Mouse (Mus musculus) ES-E14 (cell line): Measurements from ENCODE around the gene Ifi202b. TPM values are rescaled to one million over a fixed set of nuclear protein-coding genes. Genes with fewer than 3 reads are reported as not detected.
"Not testable (repeated sequence)": the region's sequence is repeated elsewhere in the genome, so short reads cannot be mapped to it uniquely, and the experiment has no call there.

Experiments
- DNase-seq: peaks from one replicate; pipeline ENCODE4 v3.0.0-alpha.2; 2013; ENCODE audit warnings: low read depth, low spot score
- H3K27ac ChIP-seq: 2 replicates; pipeline ENCODE4 v1.5.1; 2012; ENCODE audit warnings: low read depth, mild to moderate bottlenecking, low read length, moderate library complexity, mixed read lengths; ENCODE audit not compliant: poor library complexity, insufficient read depth, severe bottlenecking
- H3K36me3 ChIP-seq: 2 replicates; pipeline ENCODE4 v1.6.1; 2012; ENCODE audit warnings: mild to moderate bottlenecking, low read length, moderate library complexity, mixed read lengths; ENCODE audit not compliant: control insufficient read depth, poor library complexity, insufficient read depth, severe bottlenecking
- H3K4me1 ChIP-seq, 2 experiments: fragments of 150-350 bp in 1 of 2; sonication (generic) in 1 of 2; 2 replicates each; pipeline ENCODE4 v1.6.1; 2012; ENCODE audit warnings: low read length in 2 of 2, mild to moderate bottlenecking in 1 of 2, mixed read lengths in 1 of 2; ENCODE audit not compliant: control insufficient read depth in 2 of 2, insufficient read depth in 2 of 2, poor library complexity in 1 of 2
- H3K4me3 ChIP-seq, 2 experiments: fragments of 150-350 bp in 1 of 2; sonication (generic) in 1 of 2; 2 replicates each; pipeline ENCODE4 v1.5.1; 2012; ENCODE audit warnings: low read length in 2 of 2, low read depth in 1 of 2, mild to moderate bottlenecking in 1 of 2, mixed read lengths in 1 of 2; ENCODE audit not compliant: insufficient read depth in 1 of 2, poor library complexity in 1 of 2, severe bottlenecking in 1 of 2
- H3K9ac ChIP-seq: 2 replicates; pipeline ENCODE4 v1.6.1; 2012; ENCODE audit warnings: low read depth, mild to moderate bottlenecking, low read length, mixed read lengths; ENCODE audit not compliant: poor library complexity, insufficient read depth, severe bottlenecking
- H3K9me3 ChIP-seq: fragments of 150-350 bp; sonication (generic); 2 replicates; pipeline ENCODE4 v1.6.1; 2012; ENCODE audit warnings: low read depth, mild to moderate bottlenecking, low read length; ENCODE audit not compliant: control insufficient read depth, insufficient read depth
- CHD2 ChIP-seq: IDR thresholded peaks from 2 replicates; pipeline ENCODE4 v1.6.1; 2014; ENCODE audit warnings: mild to moderate bottlenecking, low read depth, low read length, inconsistent platforms
- HCFC1 ChIP-seq: IDR thresholded peaks from 2 replicates; pipeline ENCODE4 v1.6.1; 2012; ENCODE audit warnings: low read length, inconsistent platforms, borderline replicate concordance; ENCODE audit not compliant: insufficient read depth
- MAFK ChIP-seq: IDR thresholded peaks from 2 replicates; pipeline ENCODE4 v1.6.1; 2014; ENCODE audit warnings: mild to moderate bottlenecking, low read depth, low read length, inconsistent platforms; ENCODE audit not compliant: insufficient read depth
- ZC3H11A ChIP-seq: IDR thresholded peaks from 2 replicates; pipeline ENCODE4 v1.6.1; 2012; ENCODE audit warnings: low read depth, mild to moderate bottlenecking, inconsistent platforms, low read length, borderline replicate concordance
- ZNF384 ChIP-seq: IDR thresholded peaks from 2 replicates; pipeline ENCODE4 v1.6.1; 2012; ENCODE audit warnings: low read depth, low read length, inconsistent platforms
- in situ Hi-C, 2 experiments: fragments of 600-800 bp; cut with MboI; formaldehyde crosslinking; loops; one replicate each; pipeline ENCODE4 v1.15.1; 2025; ENCODE audit warnings: low sequenced_read_pairs in 2 of 2, inconsistent platforms in 1 of 2; ENCODE audit not compliant: unreplicated experiment in 2 of 2
- total RNA-seq: library from RNA; depleted of rRNA; stranded (reverse); fragments of 300-350 nt; gene quantifications from 2 replicates; pipeline ENCODE4 v1.2.3, GENCODE M21; 2012

Ifi202b gene
- total RNA-seq, 1 experiment = 2.2 TPM

DNA sequence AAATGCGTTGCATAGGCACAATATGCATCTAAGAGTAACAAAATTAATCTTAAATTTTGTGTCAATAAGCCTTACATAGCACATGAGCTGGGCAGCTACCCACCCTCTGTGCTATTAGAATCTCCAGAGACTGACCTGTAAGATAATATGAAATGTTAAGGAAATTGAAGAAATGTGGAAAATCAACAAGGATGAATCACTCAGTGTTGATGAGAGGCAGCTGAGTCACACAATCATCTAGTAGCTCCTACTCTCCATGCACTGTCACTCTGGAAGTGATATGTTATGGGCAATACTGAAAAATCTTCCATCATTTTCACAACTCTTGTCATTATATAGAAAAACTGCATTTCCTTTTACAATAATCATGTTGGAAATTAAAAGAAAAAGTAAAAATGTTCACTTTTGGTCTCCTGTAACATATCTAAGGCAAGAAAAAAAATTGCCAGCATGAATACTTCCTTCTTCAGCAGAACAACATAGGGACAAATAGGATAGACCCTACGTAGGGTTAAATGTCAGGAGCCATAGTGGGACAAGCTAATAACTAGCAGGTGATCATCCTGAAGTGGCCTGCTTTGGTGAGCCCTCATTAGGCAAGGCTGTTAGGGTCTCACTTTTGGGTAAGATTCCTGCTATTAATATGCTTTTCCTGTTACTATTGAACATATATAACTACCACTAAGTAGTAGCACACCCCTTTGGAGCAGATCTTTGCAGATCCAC, 27.3 kb downstream of the Ifi202b start:
- in situ Hi-C loops = no loop called here
- Histone ChIP-seq H3K27ac (no peak overlapping the region), H3K4me3 (no peak overlapping the region), H3K4me1 (no peaks in the 10 kb centered on the region), H3K9ac (no peak overlapping the region), H3K36me3 (no peaks in the 10 kb centered on the region), H3K9me3 (no peaks in the 10 kb centered on the region)
- no peak for DNase-seq
- TF ChIP-seq ZC3H11A = no peak
- TF ChIP-seq ZNF384 = no peak
- no peak for TF ChIP-seq HCFC1
- TF ChIP-seq CHD2 = no peak
- TF ChIP-seq MAFK = no peak

DNA sequence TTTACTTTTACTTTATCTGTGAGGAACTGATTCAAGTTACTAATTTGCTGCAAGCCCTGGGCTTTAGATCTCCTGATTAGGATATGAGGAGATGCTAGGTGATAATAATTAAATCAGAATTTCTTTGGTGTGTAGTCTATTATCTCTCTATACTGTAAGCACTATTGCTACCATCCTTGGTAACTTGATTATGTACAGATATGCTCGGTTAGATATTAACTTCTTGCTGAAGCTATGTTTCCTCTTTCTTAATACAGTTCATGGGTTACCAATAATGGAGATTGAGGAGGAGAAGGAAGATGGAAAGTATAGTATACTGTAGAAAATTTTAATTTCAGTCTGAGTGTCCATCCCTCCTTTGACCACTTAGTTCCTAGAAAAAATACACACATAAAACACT, 29.0 kb downstream of the Ifi202b start:
- no peaks in the 10 kb centered on the region for H3K36me3 ChIP-seq
- H3K9me3 ChIP-seq = no peaks in the 10 kb centered on the region
- TF ChIP-seq HCFC1 = no peak
- TF ChIP-seq MAFK = no peak
- no peak for TF ChIP-seq ZNF384
- TF ChIP-seq CHD2 = no peak
- no peak for TF ChIP-seq ZC3H11A
- H3K4me3 ChIP-seq = no peak overlapping the region
- H3K4me1 ChIP-seq = no peaks in the 10 kb centered on the region
- no peak for DNase-seq
- H3K9ac ChIP-seq = no peak overlapping the region
- in situ Hi-C loops = no loop called here
- no peak overlapping the region for H3K27ac ChIP-seq

DNA sequence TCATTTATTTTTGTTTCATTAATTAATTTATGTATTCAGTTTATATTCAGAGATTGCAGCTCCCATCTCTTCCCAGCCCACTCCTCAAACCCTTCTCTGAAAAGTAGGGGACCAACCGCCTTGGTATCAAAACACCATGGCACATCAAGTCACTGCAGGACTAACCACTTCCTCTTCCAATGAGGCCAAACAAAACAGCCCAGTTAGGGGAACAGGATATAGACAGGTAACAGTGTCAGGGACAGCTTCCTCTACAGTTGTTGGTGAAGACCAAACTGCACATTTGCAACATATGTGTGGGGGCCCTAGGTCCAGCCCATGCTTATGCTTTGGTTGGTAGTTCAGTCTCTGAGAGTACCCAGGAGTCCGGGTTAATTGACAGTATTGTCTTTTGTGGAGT, 33.5 kb downstream of the Ifi202b start:
- not testable (repeated sequence) for H3K4me3 ChIP-seq, H3K9me3 ChIP-seq, DNase-seq, H3K4me1 ChIP-seq, H3K27ac ChIP-seq, H3K9ac ChIP-seq, H3K36me3 ChIP-seq
- in situ Hi-C loops = loop anchor here in 1 of 2 experiments (5.0 kb wide), 1 partner anchor 142 kb away; no protein-coding TSS in a partner anchor

DNA sequence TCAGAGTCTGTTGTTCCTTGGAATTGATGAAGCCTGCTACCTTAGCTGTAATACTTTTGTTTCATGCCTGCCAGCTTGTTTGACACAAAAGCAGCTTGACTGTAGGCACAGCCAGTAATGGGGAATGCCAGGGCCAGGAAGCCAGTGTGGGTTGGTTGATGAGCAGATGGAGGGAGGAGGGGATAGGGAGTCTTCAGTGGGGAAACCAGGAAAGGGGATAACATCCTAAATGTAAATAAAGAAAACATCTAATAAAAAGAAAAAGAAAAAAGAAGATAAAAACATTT, 39.8 kb downstream of the Ifi202b start:
- not testable (repeated sequence) for H3K36me3 ChIP-seq, H3K27ac ChIP-seq, H3K4me1 ChIP-seq, H3K9me3 ChIP-seq, H3K9ac ChIP-seq, H3K4me3 ChIP-seq, DNase-seq
- in situ Hi-C loops = loop anchor here in 1 of 2 experiments (5.0 kb wide), 1 partner anchor 65 kb away; no protein-coding TSS in a partner anchor

DNA sequence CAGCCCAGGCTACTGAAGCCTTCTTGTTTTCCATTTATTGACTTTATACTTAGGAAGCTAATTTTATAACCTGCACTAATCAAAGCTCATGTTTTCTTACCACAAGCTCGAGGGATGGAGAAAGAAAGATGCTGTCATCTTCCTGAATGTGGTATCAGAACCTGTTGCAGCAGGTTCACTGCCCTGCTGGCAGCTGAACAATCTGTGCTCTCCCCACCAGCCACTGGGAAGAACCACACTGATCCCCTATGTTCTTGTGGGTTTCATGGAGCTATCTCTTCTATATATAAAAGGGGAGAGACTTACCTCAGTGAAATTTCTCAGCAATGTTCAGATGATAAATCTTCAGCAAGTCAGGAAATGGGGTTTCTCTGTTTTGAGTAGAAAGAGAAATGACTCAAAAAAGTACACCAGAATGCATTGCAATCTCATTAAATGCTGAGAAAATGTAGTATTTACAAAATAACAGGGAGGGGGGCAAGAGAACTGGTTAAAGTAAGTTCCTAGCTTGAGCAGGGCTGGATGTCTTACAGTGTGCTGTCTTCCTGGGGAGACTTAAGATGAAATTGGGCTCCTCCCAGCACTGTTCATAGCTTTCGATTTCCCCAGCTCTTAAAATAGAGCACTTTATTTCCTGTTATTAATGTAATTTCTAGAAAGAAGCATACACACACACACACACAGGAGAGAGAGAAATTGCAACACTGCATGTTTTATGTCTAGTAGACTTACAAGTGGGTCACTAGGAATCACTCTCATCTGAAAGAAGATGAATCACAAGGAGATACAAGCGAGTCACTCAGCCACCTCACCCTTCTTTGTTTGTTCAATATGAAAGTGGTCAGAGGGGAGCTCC, 40.4 kb downstream of the Ifi202b start, which contains the start of the genes Mndal and Ifi203:
Gene Mndal (minus strand): TSS at position 568 of the 856 bp plus-strand sequence.
Gene Ifi203 (minus strand): TSS at position 749 of the 856 bp plus-strand sequence.
- H3K36me3 ChIP-seq, DNase-seq, H3K9me3 ChIP-seq, H3K9ac ChIP-seq, H3K4me3 ChIP-seq, H3K27ac ChIP-seq, H3K4me1 ChIP-seq: not testable (repeated sequence)
- in situ Hi-C loops = loop anchor here in 1 of 2 experiments (5.0 kb wide), 1 partner anchor 65 kb away; no protein-coding TSS in a partner anchor

DNA sequence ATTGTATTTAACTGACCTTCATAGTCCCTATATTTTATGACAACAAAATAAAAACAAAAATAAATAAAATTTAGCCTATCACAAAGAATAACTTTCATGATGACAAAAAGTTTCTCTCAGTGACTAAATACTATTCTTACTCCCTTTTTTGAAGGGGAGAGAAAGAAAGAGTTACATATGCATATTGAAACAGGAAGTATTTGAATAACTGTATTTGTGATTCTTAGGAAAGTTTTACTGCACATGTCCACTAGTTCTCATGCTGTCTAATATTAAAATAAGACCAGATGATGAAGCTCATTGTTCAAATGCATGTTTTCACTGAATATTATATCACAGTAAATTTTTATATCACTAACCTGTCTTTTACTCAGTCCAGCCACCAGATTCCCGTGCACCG, 41.0 kb downstream of the Ifi202b start:
- not testable (repeated sequence) for H3K36me3 ChIP-seq, H3K4me1 ChIP-seq, H3K4me3 ChIP-seq, DNase-seq, H3K9ac ChIP-seq, H3K9me3 ChIP-seq, H3K27ac ChIP-seq
- in situ Hi-C loops = loop anchor here in 1 of 2 experiments (5.0 kb wide), 1 partner anchor 64 kb away; no protein-coding TSS in a partner anchor

DNA sequence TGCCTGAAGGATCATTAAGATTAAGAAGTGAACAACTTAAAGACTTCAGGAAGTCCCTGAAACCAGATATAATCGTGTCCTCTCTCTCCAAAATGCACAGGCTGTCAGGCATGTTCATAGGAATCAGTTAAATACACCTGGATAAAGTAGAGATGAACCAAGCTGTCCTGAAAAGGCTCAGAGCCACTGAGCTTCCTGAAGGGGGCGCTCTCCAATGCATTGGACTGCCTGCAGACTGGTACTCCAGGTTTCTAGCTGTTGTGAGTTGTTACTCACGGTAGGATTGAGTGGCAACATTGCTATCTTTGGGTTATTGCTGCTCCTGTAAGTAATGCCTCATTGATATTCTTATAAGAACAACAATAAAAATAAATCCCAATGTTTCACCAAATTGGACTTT, 63.3 kb downstream of the Ifi202b start:
- not testable (repeated sequence) for H3K4me1 ChIP-seq, H3K9me3 ChIP-seq, DNase-seq, H3K9ac ChIP-seq, H3K27ac ChIP-seq, H3K36me3 ChIP-seq, H3K4me3 ChIP-seq
- in situ Hi-C loops = loop anchor here in 1 of 2 experiments (10.0 kb wide), 1 partner anchor 154 kb away; the partner anchor contains the start of gene Ifi204
